Mouse (Mus musculus): ENCODE measurements around the gene Ablim1.

GRCm38 (mm10) chr19:57121036-57121435, 193.7 kb downstream of the Ablim1 start:
- TF ChIP-seq CTCF (IDR thresholded peaks at IDR 0.05; ENCODE audit: insufficient read depth, low read depth, low read length) (no peak), POLR2A (IDR thresholded peaks at IDR 0.05; ENCODE audit: insufficient read depth, low read depth, low read length) (no peak)
